Comparison of ENCODE assay signal across 8 mouse cellular contexts in the genomic region with DNA sequence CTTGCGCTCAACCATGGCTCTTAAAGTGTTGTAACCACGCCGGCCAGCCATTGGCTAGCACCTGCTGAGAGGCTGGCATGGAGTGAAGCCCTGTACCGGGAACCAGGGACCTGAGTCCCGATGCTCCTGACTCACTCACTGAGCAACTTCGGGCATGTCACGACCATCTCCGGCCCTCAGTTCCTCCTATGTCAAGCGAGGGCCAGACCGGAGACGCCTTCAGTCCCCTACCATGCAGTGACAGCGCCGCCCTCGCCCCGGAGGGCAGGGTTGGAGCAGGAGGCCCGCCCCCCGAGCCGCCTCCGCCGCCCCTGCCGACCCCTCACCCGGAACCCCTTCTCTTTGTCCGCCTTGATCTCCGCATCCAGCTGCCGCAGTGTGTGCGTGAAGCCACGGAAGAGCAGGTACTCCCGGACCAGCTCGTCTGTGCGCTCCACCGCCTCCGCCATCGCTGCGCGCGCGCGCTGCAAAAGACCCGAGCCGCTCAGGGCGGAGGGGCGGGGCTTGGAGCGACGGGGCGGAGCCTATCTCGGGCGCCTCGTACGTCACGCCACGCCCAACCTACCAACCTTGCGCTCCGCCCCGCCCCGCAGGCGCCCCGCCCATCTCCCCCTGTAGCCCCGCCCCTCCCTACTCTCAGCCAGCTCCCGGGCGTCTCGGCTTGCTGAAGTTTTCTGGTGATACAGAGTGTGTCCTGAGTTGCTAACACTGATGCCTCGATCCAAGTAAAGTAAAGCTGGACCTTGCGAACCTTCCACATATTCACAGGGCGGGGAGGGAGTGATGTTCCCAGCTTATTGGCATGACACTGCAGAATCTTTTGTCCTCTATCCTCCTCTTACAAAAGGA. TPM values are rescaled to one million over a fixed set of nuclear protein-coding genes. Genes with fewer than 3 reads are reported as not detected.
DNase-seq lines count a peak whose midpoint lies in the region; ATAC-seq and TF ChIP-seq lines count a peak whose summit lies in the region.

Gene Wdr91, minus strand, starts transcription at position 506 of the 849 bp plus-strand sequence.

- peak within 1 kb of the TSS; percentile 75 for H3K4me2 ChIP-seq in embryonic facial prominence, embryonic 13.5 days
- peak within 1 kb of the TSS; percentile 72 for H3K4me2 ChIP-seq in limb, embryonic 13.5 days (replicated peaks)
- H3K4me2 ChIP-seq in midbrain, embryonic 16.5 days (ENCODE audit: low read length): peak within 1 kb of the TSS; percentile 76

- no peak for TF ChIP-seq EP300 in heart, adult 2 months (IDR thresholded peaks at IDR 0.05; ENCODE audit: insufficient read depth, low read depth, low read length)

- H3K27me3 ChIP-seq in embryonic facial prominence, embryonic 13.5 days: no peaks in the 10 kb centered on the region
- H3K27me3 ChIP-seq in heart, adult 2 months (ENCODE audit: control insufficient read depth, insufficient read depth, low read length): no peaks in the 10 kb centered on the region
- H3K27me3 ChIP-seq in limb, embryonic 13.5 days: no peaks in the 10 kb centered on the region
- no peaks in the 10 kb centered on the region for H3K27me3 ChIP-seq in midbrain, embryonic 16.5 days (ENCODE audit: control insufficient read depth, insufficient read depth, low read depth, low read length)

- H3K9ac ChIP-seq in embryonic facial prominence, embryonic 13.5 days: peak within 1 kb of the TSS; percentile 82
- H3K9ac ChIP-seq in heart, adult 2 months (ENCODE audit: low read depth, low read length): peak within 1 kb of the TSS; percentile 94
- peak within 1 kb of the TSS; percentile 73 for H3K9ac ChIP-seq in limb, embryonic 13.5 days
- peak within 1 kb of the TSS; percentile 82 for H3K9ac ChIP-seq in midbrain, embryonic 16.5 days (ENCODE audit: low read depth, low read length)

- peak within 1 kb of the TSS; percentile 81 for H3K27ac ChIP-seq in embryonic facial prominence, embryonic 13.5 days
- peak within 1 kb of the TSS; percentile 85 for H3K27ac ChIP-seq in heart, adult 2 months
- H3K27ac ChIP-seq in limb, embryonic 13.5 days: peak within 1 kb of the TSS; percentile 78; the same call in 1 of the 2 replicates
- peak within 1 kb of the TSS; percentile 88 for H3K27ac ChIP-seq in midbrain, embryonic 16.5 days (ENCODE audit: low read length)

- H3K4me1 ChIP-seq in embryonic facial prominence, embryonic 13.5 days: peaks cover 10% of the 10 kb centered on the region
- H3K4me1 ChIP-seq in heart, adult 2 months (ENCODE audit: control insufficient read depth, insufficient read depth, low read length): peaks cover 6% of the 10 kb centered on the region
- peaks cover 13% of the 10 kb centered on the region for H3K4me1 ChIP-seq in limb, embryonic 13.5 days
- H3K4me1 ChIP-seq in midbrain, embryonic 16.5 days (ENCODE audit: control insufficient read depth, insufficient read depth, low read length): peaks cover 11% of the 10 kb centered on the region

- peak; percentile 90 for ATAC-seq in embryonic facial prominence, embryonic 13.5 days (ENCODE audit: insufficient number of reproducible peaks, insufficient read depth, low FRiP score, low TSS enrichment, low read depth)
- ATAC-seq in limb, embryonic 13.5 days (ENCODE audit: low FRiP score, low read depth): peak; percentile 91
- ATAC-seq in midbrain, embryonic 16.5 days: peak; percentile 94

- intact Hi-C loops in heart, adult 2 months (cut with DNase I): loop anchor here (1.0 to 5.0 kb wide), 2 partner anchors 130 to 593 kb away; partner anchors contain the start of genes Agbl3 and Akr1b3

- peak; percentile 45 for TF ChIP-seq CTCF in heart, adult 2 months (IDR thresholded peaks at IDR 0.05)

- H3K4me3 ChIP-seq in embryonic facial prominence, embryonic 13.5 days: peak within 1 kb of the TSS; percentile 74
- peak within 1 kb of the TSS; percentile 88 for H3K4me3 ChIP-seq in heart, adult 2 months
- peak within 1 kb of the TSS; percentile 76 for H3K4me3 ChIP-seq in limb, embryonic 13.5 days
- H3K4me3 ChIP-seq in midbrain, embryonic 16.5 days (ENCODE audit: low read depth, low read length): peak within 1 kb of the TSS; percentile 54

- WGBS in embryonic facial prominence, embryonic 13.5 days: under 1% methylated on average over 57 of the region's 64 CpGs
- WGBS in heart, adult 2 months: under 1% methylated on average over 64 of the region's 64 CpGs
- under 1% methylated on average over 62 of the region's 64 CpGs for WGBS in limb, embryonic 13.5 days
- under 1% methylated on average over 55 of the region's 64 CpGs for WGBS in midbrain, embryonic 16.5 days

- peak; percentile 90 for DNase-seq in 3134 (ENCODE audit: extremely low read depth, insufficient read length, low spot score)
- DNase-seq in adrenal gland, postnatal 36 days: peak; percentile 94 to 97
- DNase-seq in heart, adult 2 months: peak; percentile 94 to 96
- peak; percentile 89 to 93 for DNase-seq in kidney, adult 8-10 months
- peak; percentile 99 for DNase-seq in spleen, postnatal 10 days (ENCODE audit: low spot score in 2 of 2)

- H3K36me3 ChIP-seq in embryonic facial prominence, embryonic 13.5 days: peaks cover 23% of the 10 kb centered on the region
- H3K36me3 ChIP-seq in heart, adult 2 months (ENCODE audit: control insufficient read depth, insufficient read depth, low read length): no peaks in the 10 kb centered on the region; the same call in 1 of the 2 replicates
- H3K36me3 ChIP-seq in limb, embryonic 13.5 days: peaks cover 25% of the 10 kb centered on the region
- H3K36me3 ChIP-seq in midbrain, embryonic 16.5 days (ENCODE audit: control insufficient read depth, insufficient read depth, low read length): no peaks in the 10 kb centered on the region

- TF ChIP-seq POLR2A in heart, adult 2 months (IDR thresholded peaks at IDR 0.05; ENCODE audit: insufficient read depth, low read depth, low read length): peak; percentile 76

- no peaks in the 10 kb centered on the region for H3K9me3 ChIP-seq in embryonic facial prominence, embryonic 13.5 days
- no peaks in the 10 kb centered on the region for H3K9me3 ChIP-seq in limb, embryonic 13.5 days
- no peaks in the 10 kb centered on the region for H3K9me3 ChIP-seq in midbrain, embryonic 16.5 days (replicated peaks; ENCODE audit: control insufficient read depth, low read length, poor library complexity, severe bottlenecking)

- no peaks in the 10 kb centered on the region for H3K79me2 ChIP-seq in heart, adult 2 months (replicated peaks; ENCODE audit: control insufficient read depth, insufficient read depth, low read length)

RNA-seq across cellular contexts. Expression of gene Wdr91, which starts in this region (rescaled TPM):
- 10 to 100 TPM; 13.9 to 14.9 TPM for total RNA-seq in adrenal gland, postnatal 36 days (2021)
- 11.9 and 13.6 TPM in 2 replicates for polyA plus RNA-seq in embryonic facial prominence, embryonic 13.5 days (2015; fragmentation: Nextera tagmentation; extraction: Ambion mirVana)
- 10 to 100 TPM; 12.7 to 13.4 TPM for total RNA-seq in heart, adult 2 months (2021)
- 8.1 and 13.3 TPM in 2 replicates for polyA plus RNA-seq in heart, adult 2 months (2012; rRNA removed)
- polyA plus RNA-seq in limb, embryonic 13.5 days (2015; fragmentation: Nextera tagmentation; extraction: Ambion mirVana): 11.3 and 11.5 TPM in 2 replicates
- 15.5 and 15.6 TPM in 2 replicates for polyA plus RNA-seq in midbrain, embryonic 16.5 days (2015; fragmentation: Nextera tagmentation; extraction: Ambion mirVana)

Comparison
In these comparisons a context has a peak if more than half of its experiments do, and no peak if none do; other contexts are left out.
1. Peak in every context shown above with its lines: DNase-seq, ATAC-seq, H3K4me3 ChIP-seq and H3K27ac ChIP-seq.